Mouse (Mus musculus) CH12.LX (cell line): ENCODE measurements around the gene Dnase1l1. TPM values are rescaled to one million over a fixed set of nuclear protein-coding genes. Genes with fewer than 3 reads are reported as not detected.

Source experiments
- DNase-seq: peaks from one replicate; pipeline ENCODE4 v3.0.0-alpha.2; 2013; ENCODE audit errors: extremely low read depth
- H3K27ac ChIP-seq: 2 replicates; pipeline ENCODE4 v1.5.1; 2012; ENCODE audit warnings: low read depth, mild to moderate bottlenecking, control low read depth, moderate library complexity; ENCODE audit not compliant: insufficient read depth
- H3K27me3 ChIP-seq: replicated peaks from 2 replicates; pipeline ENCODE3; 2012; ENCODE audit warnings: inconsistent platforms
- H3K36me3 ChIP-seq, 2 experiments: replicated peaks in 1 of 2; 2 replicates each; pipeline versions ENCODE3 to v1.6.1; 2012; ENCODE audit warnings: inconsistent platforms in 1 of 2, low read length in 1 of 2, mild to moderate bottlenecking in 1 of 2, mixed read lengths in 1 of 2, moderate library complexity in 1 of 2; ENCODE audit not compliant: control insufficient read depth in 1 of 2, insufficient read depth in 1 of 2
- H3K4me1 ChIP-seq, 2 experiments: 2 replicates each; pipeline ENCODE4 v1.6.1; 2012; ENCODE audit warnings: inconsistent platforms in 1 of 2, moderate library complexity in 1 of 2; ENCODE audit not compliant: insufficient read depth in 2 of 2, control insufficient read depth in 1 of 2
- H3K4me2 ChIP-seq: 2 replicates; pipeline ENCODE4 v1.6.1; 2012; ENCODE audit warnings: low read depth, mild to moderate bottlenecking, control low read depth; ENCODE audit not compliant: poor library complexity, insufficient read depth, severe bottlenecking
- H3K4me3 ChIP-seq, 3 experiments: fragments of 150-350 bp in 1 of 3; sonication (generic) in 1 of 3; replicated peaks in 1 of 3; 2 replicates each; pipeline versions ENCODE3 to v1.5.1; 2011 to 2012; ENCODE audit warnings: low read depth in 2 of 3, low read length in 2 of 3, mild to moderate bottlenecking in 2 of 3, moderate library complexity in 2 of 3, control low read depth in 1 of 3, improper control_type of control experiment in 1 of 3, inconsistent platforms in 1 of 3, mixed read lengths in 1 of 3; ENCODE audit not compliant: poor library complexity in 1 of 3
- H3K79me2 ChIP-seq: replicated peaks from 2 replicates; pipeline ENCODE4 v1.6.1; 2012; ENCODE audit warnings: mild to moderate bottlenecking, moderate library complexity; ENCODE audit not compliant: control insufficient read depth, poor library complexity, insufficient read depth, severe bottlenecking; ENCODE audit errors: extremely low read depth
- H3K9ac ChIP-seq: 2 replicates; pipeline ENCODE4 v1.6.1; 2012; ENCODE audit warnings: low read depth, mild to moderate bottlenecking, control low read depth, moderate library complexity; ENCODE audit not compliant: insufficient read depth
- H3K9me3 ChIP-seq: replicated peaks from 2 replicates; pipeline ENCODE3; 2012; ENCODE audit warnings: low read length, inconsistent platforms, mixed read lengths
- CTCF ChIP-seq, 2 experiments: IDR thresholded peaks in 1 of 2; conservative IDR thresholded peaks in 1 of 2; 2 replicates each; pipeline ENCODE4 v1.5.1; 2011 to 2012; ENCODE audit warnings: low read depth in 2 of 2, low read length in 2 of 2, improper control_type of control experiment in 1 of 2, inconsistent platforms in 1 of 2, mild to moderate bottlenecking in 1 of 2, moderate library complexity in 1 of 2
- EP300 ChIP-seq: IDR thresholded peaks from 2 replicates; pipeline ENCODE4 v1.6.1; 2011; ENCODE audit warnings: low read length, improper control_type of control experiment
- ETS1 ChIP-seq: conservative IDR thresholded peaks from 2 replicates; pipeline ENCODE4 v1.6.1; 2012; ENCODE audit warnings: low read depth, mild to moderate bottlenecking, inconsistent platforms, low read length, improper control_type of control experiment, moderate library complexity
- TCF12 ChIP-seq: IDR thresholded peaks from 2 replicates; pipeline ENCODE4 v1.6.1; 2014; ENCODE audit warnings: low read depth, mild to moderate bottlenecking, inconsistent platforms, low read length, improper control_type of control experiment
- ZC3H11A ChIP-seq: IDR thresholded peaks from 2 replicates; pipeline ENCODE4 v1.6.1; 2012; ENCODE audit warnings: low read depth, mild to moderate bottlenecking, inconsistent platforms, low read length, improper control_type of control experiment
- ZNF384 ChIP-seq: IDR thresholded peaks from 2 replicates; pipeline ENCODE4 v1.6.1; 2012; ENCODE audit warnings: low read depth, low read length, improper control_type of control experiment, inconsistent platforms
- dilution Hi-C: fragments of 300-500 bp; cut with MboI; formaldehyde crosslinking; loops from 2 replicates; pipeline ENCODE4 v1.14.3; 2020; ENCODE audit warnings: low sequenced_read_pairs; ENCODE audit not compliant: extremely low pct_unique_long_range_greater_than_20kb, extremely low pct_ligation_motif_present
- in situ Hi-C: fragments of 300-500 bp; cut with MboI; formaldehyde crosslinking; loops from 3 replicates; pipeline ENCODE4 v1.14.3; 2019; ENCODE audit warnings: low sequenced_read_pairs, low pct_ligation_motif_present, low pct_unique_long_range_greater_than_20kb, mixed read lengths
- polyA plus RNA-seq: library from polyadenylated mRNA; unstranded; fragments of >175 nt; gene quantifications from 2 replicates; pipeline ENCODE4 v1.2.1, GENCODE M21; 2012; ENCODE audit warnings: low read depth; ENCODE audit not compliant: insufficient read length
- total RNA-seq, 2 experiments: library from RNA; depleted of rRNA; stranded (reverse); fragments of 300-350 nt in 1 of 2; fragments of >200 nt in 1 of 2; gene quantifications; 2 replicates each; pipeline ENCODE4 v1.2.3; 2012 to 2014

Gene Dnase1l1
- total and polyA plus RNA-seq, 3 experiments, result 4.3 to 5.1 (median 4.7) TPM

- no peaks in the 10 kb centered on the region for H3K9me3 ChIP-seq
- TF ChIP-seq ZNF384, result no peak
- no peak for TF ChIP-seq EP300
- no peak for TF ChIP-seq ETS1
- TF ChIP-seq CTCF (conservative IDR thresholded peaks at IDR 0.05 in 1 of 2, IDR thresholded peaks at IDR 0.05 in 1 of 2; ENCODE audit: low read depth in 2 of 2, low read length in 2 of 2), result no peak
- TF ChIP-seq TCF12, result no peak
- TF ChIP-seq ZC3H11A, result no peak
- TF ChIP-seq, all 38 proteins: peak for 0
- no peaks in the 10 kb centered on the region for H3K79me2 ChIP-seq
- in situ Hi-C loops, result no loop called here
- H3K4me2 ChIP-seq, result no peak overlapping the region
- no peaks in the 10 kb centered on the region for H3K27me3 ChIP-seq
- no peaks in the 10 kb centered on the region for H3K4me1 ChIP-seq
- no peak overlapping the region for H3K27ac ChIP-seq
- peaks cover 84 to 100% of the 10 kb centered on the region in 2 experiments for H3K36me3 ChIP-seq
- DNase-seq, result no peak
- H3K9ac ChIP-seq, result no peak overlapping the region
- H3K4me3 ChIP-seq, result no peak overlapping the region
- dilution Hi-C loops, result no loop called here
These were observed 52.1 kb downstream of the Dnase1l1 start for GRCm38 (mm10) chrX:74230038-74230437.

Other genes with a start within 250 kb of the Dnase1l1 start
- not detected in 2 replicates for gene Opn1mw, start 154.9 kb downstream of the Dnase1l1 start, total RNA-seq (2012; rRNA removed)
- not detected in 2 replicates for gene Opn1mw, start 154.9 kb downstream of the Dnase1l1 start, total RNA-seq (2014; rRNA removed)
- not detected in 2 replicates for gene Opn1mw, start 154.9 kb downstream of the Dnase1l1 start, polyA plus RNA-seq
- 12.0 and 12.3 TPM in 2 replicates for gene Mecp2, start 147.0 kb downstream of the Dnase1l1 start, total RNA-seq (2012; rRNA removed)
- gene Mecp2, start 147.0 kb downstream of the Dnase1l1 start, total RNA-seq (2014; rRNA removed), result 9.9 and 12.2 TPM in 2 replicates
- gene Mecp2, start 147.0 kb downstream of the Dnase1l1 start, polyA plus RNA-seq, result 12.0 and 15.5 TPM in 2 replicates
- not detected in 2 replicates for gene Tex28, start 114.5 kb downstream of the Dnase1l1 start, total RNA-seq (2012; rRNA removed)
- gene Tex28, start 114.5 kb downstream of the Dnase1l1 start, total RNA-seq (2014; rRNA removed), result not detected in 2 replicates
- not detected in 2 replicates for gene Tex28, start 114.5 kb downstream of the Dnase1l1 start, polyA plus RNA-seq
- not detected in 2 replicates for gene Tktl1, start 105.1 kb downstream of the Dnase1l1 start, total RNA-seq (2012; rRNA removed)
- gene Tktl1, start 105.1 kb downstream of the Dnase1l1 start, total RNA-seq (2014; rRNA removed), result not detected in 2 replicates
- not detected in 2 replicates for gene Tktl1, start 105.1 kb downstream of the Dnase1l1 start, polyA plus RNA-seq
- gene Flna, start 32.5 kb downstream of the Dnase1l1 start, total RNA-seq (2012; rRNA removed), result 78.7 and 82.4 TPM in 2 replicates
- 56.8 and 70.2 TPM in 2 replicates for gene Flna, start 32.5 kb downstream of the Dnase1l1 start, total RNA-seq (2014; rRNA removed)
- 82.6 and 91.6 TPM in 2 replicates for gene Flna, start 32.5 kb downstream of the Dnase1l1 start, polyA plus RNA-seq
- 65.4 and 65.6 TPM in 2 replicates for gene Emd, start 27.6 kb downstream of the Dnase1l1 start, total RNA-seq (2012; rRNA removed)
- 80.1 and 99.4 TPM in 2 replicates for gene Emd, start 27.6 kb downstream of the Dnase1l1 start, total RNA-seq (2014; rRNA removed)
- gene Emd, start 27.6 kb downstream of the Dnase1l1 start, polyA plus RNA-seq, result 73.8 and 132 TPM in 2 replicates
- 3,647 and 3,697 TPM in 2 replicates for gene Rpl10, start 11.5 kb downstream of the Dnase1l1 start, total RNA-seq (2012; rRNA removed)
- gene Rpl10, start 11.5 kb downstream of the Dnase1l1 start, total RNA-seq (2014; rRNA removed), result 3,137 and 3,420 TPM in 2 replicates
- 200 and 459 TPM in 2 replicates for gene Rpl10, start 11.5 kb downstream of the Dnase1l1 start, polyA plus RNA-seq
- gene Taz, start 425 bp downstream of the Dnase1l1 start, total RNA-seq (2012; rRNA removed), result 31.9 and 40.4 TPM in 2 replicates
- gene Taz, start 425 bp downstream of the Dnase1l1 start, total RNA-seq (2014; rRNA removed), result 29.2 and 31.6 TPM in 2 replicates
- 25.6 and 29.0 TPM in 2 replicates for gene Taz, start 425 bp downstream of the Dnase1l1 start, polyA plus RNA-seq
- gene Atp6ap1, start 14.8 kb upstream of the Dnase1l1 start, total RNA-seq (2012; rRNA removed), result 47.2 and 53.8 TPM in 2 replicates
- 52.8 and 53.3 TPM in 2 replicates for gene Atp6ap1, start 14.8 kb upstream of the Dnase1l1 start, total RNA-seq (2014; rRNA removed)
- gene Atp6ap1, start 14.8 kb upstream of the Dnase1l1 start, polyA plus RNA-seq, result 61.3 and 66.4 TPM in 2 replicates
- gene Gdi1, start 22.7 kb upstream of the Dnase1l1 start, total RNA-seq (2012; rRNA removed), result 29.6 and 42.7 TPM in 2 replicates
- gene Gdi1, start 22.7 kb upstream of the Dnase1l1 start, total RNA-seq (2014; rRNA removed), result 32.4 and 37.0 TPM in 2 replicates
- gene Gdi1, start 22.7 kb upstream of the Dnase1l1 start, polyA plus RNA-seq, result 60.8 and 66.5 TPM in 2 replicates
- gene Fam50a, start 30.7 kb upstream of the Dnase1l1 start, total RNA-seq (2012; rRNA removed), result 26.4 and 30.4 TPM in 2 replicates
- gene Fam50a, start 30.7 kb upstream of the Dnase1l1 start, total RNA-seq (2014; rRNA removed), result 8.3 TPM in 2 replicates
- 47.0 and 58.4 TPM in 2 replicates for gene Fam50a, start 30.7 kb upstream of the Dnase1l1 start, polyA plus RNA-seq
- 2.6 and 4.9 TPM in 2 replicates for gene Plxna3, start 46.7 kb upstream of the Dnase1l1 start, total RNA-seq (2012; rRNA removed)
- 1.4 and 2.0 TPM in 2 replicates for gene Plxna3, start 46.7 kb upstream of the Dnase1l1 start, total RNA-seq (2014; rRNA removed)
- 4.1 and 5.0 TPM in 2 replicates for gene Plxna3, start 46.7 kb upstream of the Dnase1l1 start, polyA plus RNA-seq
- 57.9 and 68.6 TPM in 2 replicates for gene Lage3, start 71.3 kb upstream of the Dnase1l1 start, total RNA-seq (2012; rRNA removed)
- gene Lage3, start 71.3 kb upstream of the Dnase1l1 start, total RNA-seq (2014; rRNA removed), result 102 and 118 TPM in 2 replicates
- gene Lage3, start 71.3 kb upstream of the Dnase1l1 start, polyA plus RNA-seq, result 56.8 and 67.4 TPM in 2 replicates
- gene Ubl4a, start 90.9 kb upstream of the Dnase1l1 start, total RNA-seq (2012; rRNA removed), result 12.7 and 18.8 TPM in 2 replicates
- 17.6 and 19.3 TPM in 2 replicates for gene Ubl4a, start 90.9 kb upstream of the Dnase1l1 start, total RNA-seq (2014; rRNA removed)
- 39.2 and 39.3 TPM in 2 replicates for gene Ubl4a, start 90.9 kb upstream of the Dnase1l1 start, polyA plus RNA-seq
- gene Slc10a3, start 91.0 kb upstream of the Dnase1l1 start, total RNA-seq (2012; rRNA removed), result 7.4 and 11.6 TPM in 2 replicates
- 14.1 and 14.7 TPM in 2 replicates for gene Slc10a3, start 91.0 kb upstream of the Dnase1l1 start, total RNA-seq (2014; rRNA removed)
- gene Slc10a3, start 91.0 kb upstream of the Dnase1l1 start, polyA plus RNA-seq, result 11.2 and 12.0 TPM in 2 replicates
- gene Fam3a, start 110.9 kb upstream of the Dnase1l1 start, total RNA-seq (2012; rRNA removed), result 8.7 and 12.5 TPM in 2 replicates
- 7.1 and 7.7 TPM in 2 replicates for gene Fam3a, start 110.9 kb upstream of the Dnase1l1 start, total RNA-seq (2014; rRNA removed)
- gene Fam3a, start 110.9 kb upstream of the Dnase1l1 start, polyA plus RNA-seq, result 8.3 and 12.3 TPM in 2 replicates
- gene Ikbkg, start 111.0 kb upstream of the Dnase1l1 start, total RNA-seq (2012; rRNA removed), result 37.9 and 40.6 TPM in 2 replicates
- 25.0 and 26.4 TPM in 2 replicates for gene Ikbkg, start 111.0 kb upstream of the Dnase1l1 start, total RNA-seq (2014; rRNA removed)
- 20.5 and 28.3 TPM in 2 replicates for gene Ikbkg, start 111.0 kb upstream of the Dnase1l1 start, polyA plus RNA-seq
- 35.9 and 41.0 TPM in 2 replicates for gene G6pdx, start 146.9 kb upstream of the Dnase1l1 start, total RNA-seq (2012; rRNA removed)
- gene G6pdx, start 146.9 kb upstream of the Dnase1l1 start, total RNA-seq (2014; rRNA removed), result 42.3 and 44.0 TPM in 2 replicates
- gene G6pdx, start 146.9 kb upstream of the Dnase1l1 start, polyA plus RNA-seq, result 61.8 and 70.5 TPM in 2 replicates
- gene Gm6880, start 199.1 kb upstream of the Dnase1l1 start, total RNA-seq (2012; rRNA removed), result 0.25 and 0.59 TPM in 2 replicates
- gene Gm6880, start 199.1 kb upstream of the Dnase1l1 start, total RNA-seq (2014; rRNA removed), result not detected in 2 replicates
- gene Gm6880, start 199.1 kb upstream of the Dnase1l1 start, polyA plus RNA-seq, result not detected in 2 replicates